Mouse (Mus musculus): ENCODE data around the gene Serpinb9b. TPM values are rescaled to one million over a fixed set of nuclear protein-coding genes. Genes with fewer than 3 reads are reported as not detected.
A peak's percentile ranks its signal among the peaks of the same experiment; 100 is the strongest.
"Not testable (repeated sequence)": the region's sequence is repeated elsewhere in the genome, so short reads cannot be mapped to it uniquely, and the experiment has no call there.

Gene Serpinb9b
- total RNA-seq (2022): not detected

- no peak for DNase-seq (ENCODE audit: low spot score in 2 of 2)
Observed at GRCm38 (mm10) chr13:33027244-33027643, at the start of gene Serpinb9b. Serpinb9b (plus strand) TSS chr13:33027416.

- DNase-seq (ENCODE audit: low spot score in 2 of 2): no peak
Observed at GRCm38 (mm10) chr13:32982556-32983042, 44.6 kb upstream of the Serpinb9b start.

- no peak for DNase-seq (ENCODE audit: low spot score in 2 of 2)
Observed at GRCm38 (mm10) chr13:32986256-32986655, 41.0 kb upstream of the Serpinb9b start.

GRCm38 (mm10) chr13:32993152-32993893 is 33.9 kb upstream of the Serpinb9b start:
- no peak for DNase-seq (ENCODE audit: low spot score in 2 of 2)

GRCm38 (mm10) chr13:32993894-32994242 is 33.3 kb upstream of the Serpinb9b start:
- no peak for DNase-seq (ENCODE audit: low spot score in 2 of 2)

- DNase-seq (ENCODE audit: low spot score in 2 of 2): no peak
Observed at GRCm38 (mm10) chr13:32995051-32995450, 32.2 kb upstream of the Serpinb9b start.

- DNase-seq (ENCODE audit: low spot score in 2 of 2): no peak
Observed at GRCm38 (mm10) chr13:33001341-33001740, 25.9 kb upstream of the Serpinb9b start.

GRCm38 (mm10) chr13:33002950-33003349 is 24.3 kb upstream of the Serpinb9b start, which contains the start of gene Serpinb9:
Serpinb9 (plus strand) TSS chr13:33003250.
- no peak for DNase-seq (ENCODE audit: low spot score in 2 of 2)

GRCm38 (mm10) chr13:33003523-33004413 is 23.4 kb upstream of the Serpinb9b start:
- DNase-seq (ENCODE audit: low spot score in 2 of 2): no peak

GRCm38 (mm10) chr13:33004414-33005105 is 22.7 kb upstream of the Serpinb9b start:
- peak; percentile 61 to 82 for DNase-seq (ENCODE audit: low spot score in 2 of 2)

GRCm38 (mm10) chr13:33005501-33006075 is 21.6 kb upstream of the Serpinb9b start:
- no peak for DNase-seq (ENCODE audit: low spot score in 2 of 2)

- DNase-seq (ENCODE audit: low spot score in 2 of 2): no peak
Observed at GRCm38 (mm10) chr13:33006555-33006954, 20.7 kb upstream of the Serpinb9b start.

GRCm38 (mm10) chr13:33012395-33012794 is 14.8 kb upstream of the Serpinb9b start:
- no peak for DNase-seq (ENCODE audit: low spot score in 2 of 2)

- no peak for DNase-seq (ENCODE audit: low spot score in 2 of 2)
Observed at GRCm38 (mm10) chr13:33013271-33013670, 13.9 kb upstream of the Serpinb9b start.

GRCm38 (mm10) chr13:33022371-33022770 is 4.8 kb upstream of the Serpinb9b start:
- DNase-seq (ENCODE audit: low spot score in 2 of 2): no peak

- DNase-seq (ENCODE audit: low spot score in 2 of 2): no peak
Observed at GRCm38 (mm10) chr13:33026427-33027057, 674 bp upstream of the Serpinb9b start.

- no peak for DNase-seq (ENCODE audit: low spot score in 2 of 2)
Observed at GRCm38 (mm10) chr13:33028146-33028545, 930 bp downstream of the Serpinb9b start.

- DNase-seq (ENCODE audit: low spot score in 2 of 2): no peak
Observed at GRCm38 (mm10) chr13:33028550-33028949, 1.3 kb downstream of the Serpinb9b start.

- DNase-seq (ENCODE audit: low spot score in 2 of 2): not testable (repeated sequence)
Observed at GRCm38 (mm10) chr13:33029478-33029877, 2.3 kb downstream of the Serpinb9b start.

GRCm38 (mm10) chr13:33030281-33030680 is 3.1 kb downstream of the Serpinb9b start:
- DNase-seq (ENCODE audit: low spot score in 2 of 2): no peak

GRCm38 (mm10) chr13:33035506-33035905 is 8.3 kb downstream of the Serpinb9b start:
- no peak for DNase-seq (ENCODE audit: low spot score in 2 of 2)

Measured in layer of hippocampus, adult 8-10 months (tissue).